Mouse (Mus musculus) forebrain, embryonic 10.5 days (tissue): ENCODE measurements around the gene Pdpn. TPM values are rescaled to one million over a fixed set of nuclear protein-coding genes. Genes with fewer than 3 reads are reported as not detected.
"Not testable (repeated sequence)": the region's sequence is repeated elsewhere in the genome, so short reads cannot be mapped to it uniquely, and the experiment has no call there.

Experiments used
- DNase-seq: peaks from one replicate; pipeline ENCODE4 v3.0.0-alpha.2; 2017; ENCODE audit warnings: low spot score; ENCODE audit errors: extremely low spot score
- H3K27ac ChIP-seq: fragments of 300-500 bp; sonication (generic); 2 replicates; pipeline ENCODE4 v1.5.1; 2016; ENCODE audit warnings: mild to moderate bottlenecking
- H3K27me3 ChIP-seq: fragments of 300-500 bp; sonication (generic); 2 replicates; pipeline ENCODE4 v1.6.1; 2016; ENCODE audit warnings: mild to moderate bottlenecking; ENCODE audit not compliant: poor library complexity, severe bottlenecking
- H3K36me3 ChIP-seq: fragments of 300-500 bp; sonication (generic); replicated peaks from 2 replicates; pipeline ENCODE4 v1.6.1; 2016; ENCODE audit warnings: mild to moderate bottlenecking, moderate library complexity
- H3K4me1 ChIP-seq: fragments of 300-500 bp; sonication (generic); 2 replicates; pipeline ENCODE4 v1.6.1; 2016
- H3K4me3 ChIP-seq: fragments of 300-500 bp; sonication (generic); 2 replicates; pipeline ENCODE4 v1.5.1; 2016; ENCODE audit warnings: mild to moderate bottlenecking, moderate library complexity
- H3K9me3 ChIP-seq: fragments of 300-500 bp; sonication (generic); 2 replicates; pipeline ENCODE4 v1.6.1; 2016; ENCODE audit warnings: mild to moderate bottlenecking, moderate library complexity
- WGBS: fragments of 180-500 bp; shearing (Covaris S2); methylation state at CpG from one replicate; pipeline ENCODE4 v1.1.7; 2016; 5-methylcytosine and 5-hydroxymethylcytosine counted together
- polyA plus RNA-seq: library from polyadenylated mRNA; unstranded; fragments of >200 nt; fragmentation: Nextera tagmentation; extraction: Ambion mirVana; gene quantifications from 2 replicates; pipeline ENCODE4 v1.2.1, GENCODE M21; 2016

The Pdpn gene
- polyA plus RNA-seq, result 63.6 and 64.9 TPM in 2 replicates

GRCm38 (mm10) chr4:143299325-143300070, at the start of gene Pdpn:
Pdpn (minus strand) TSS chr4:143299564.
- Histone ChIP-seq H3K4me3 (peak within 1 kb of the TSS; percentile 67), H3K36me3 (peaks cover 3% of the 10 kb centered on the region), H3K9me3 (no peaks in the 10 kb centered on the region), H3K27ac (peak within 1 kb of the TSS; percentile 87), H3K27me3 (peaks cover 31% of the 10 kb centered on the region), H3K4me1 (peaks cover 75% of the 10 kb centered on the region)
- DNase-seq, result peak; percentile 79
- WGBS, result 1% methylated on average over 31 of the region's 31 CpGs

GRCm38 (mm10) chr4:143348678-143349077, 49.3 kb upstream of the Pdpn start:
- Histone ChIP-seq H3K27ac (no peak overlapping the region), H3K9me3 (no peaks in the 10 kb centered on the region), H3K36me3 (no peaks in the 10 kb centered on the region), H3K4me3 (no peak overlapping the region), H3K4me1 (peaks cover 18% of the 10 kb centered on the region), H3K27me3 (peaks cover 60% of the 10 kb centered on the region)
- no peak for DNase-seq
- WGBS, result 29% methylated on average over 5 of the region's 5 CpGs

GRCm38 (mm10) chr4:143345491-143345890, 46.1 kb upstream of the Pdpn start:
- not testable (repeated sequence) for H3K9me3 ChIP-seq, H3K4me3 ChIP-seq, H3K27ac ChIP-seq, DNase-seq, H3K36me3 ChIP-seq
- Histone ChIP-seq H3K27me3 (peaks cover 33% of the 10 kb centered on the region), H3K4me1 (peaks cover 16% of the 10 kb centered on the region)
- 89% methylated on average over 5 of the region's 5 CpGs for WGBS

GRCm38 (mm10) chr4:143341470-143341869, 42.1 kb upstream of the Pdpn start:
- 85% methylated on average over 7 of the region's 7 CpGs for WGBS
- H3K27me3 ChIP-seq, result no peaks in the 10 kb centered on the region
- H3K9me3 ChIP-seq, result no peaks in the 10 kb centered on the region
- H3K4me1 ChIP-seq, result no peaks in the 10 kb centered on the region
- no peak overlapping the region for H3K27ac ChIP-seq
- H3K36me3 ChIP-seq, result no peaks in the 10 kb centered on the region
- no peak for DNase-seq
- no peak overlapping the region for H3K4me3 ChIP-seq

DNA sequence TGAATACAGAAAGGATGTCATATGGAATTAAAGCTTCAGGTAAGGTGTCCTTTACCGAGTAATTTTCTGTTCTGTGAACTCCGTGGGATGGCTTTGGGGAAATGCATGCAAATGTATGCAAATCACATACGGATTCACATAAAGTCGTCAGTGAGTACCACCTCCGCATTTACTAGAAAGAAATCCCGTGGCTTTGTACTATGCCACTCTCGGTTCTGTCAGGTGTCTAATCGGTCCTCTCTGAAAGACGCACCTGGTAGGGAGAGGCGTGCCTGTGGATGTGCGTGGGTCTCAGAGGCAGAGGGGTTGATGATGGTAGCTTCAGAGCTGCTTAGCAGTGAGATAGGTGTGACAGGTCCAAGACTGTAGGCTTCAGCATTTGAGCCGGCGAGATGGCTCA, 40.4 kb upstream of the Pdpn start:
- H3K27me3 ChIP-seq, result no peaks in the 10 kb centered on the region
- H3K4me3 ChIP-seq, result no peak overlapping the region
- WGBS, result 90% methylated on average over 13 of the region's 13 CpGs
- no peaks in the 10 kb centered on the region for H3K4me1 ChIP-seq
- no peaks in the 10 kb centered on the region for H3K36me3 ChIP-seq
- H3K27ac ChIP-seq, result no peak overlapping the region
- no peak for DNase-seq
- H3K9me3 ChIP-seq, result no peaks in the 10 kb centered on the region

DNA sequence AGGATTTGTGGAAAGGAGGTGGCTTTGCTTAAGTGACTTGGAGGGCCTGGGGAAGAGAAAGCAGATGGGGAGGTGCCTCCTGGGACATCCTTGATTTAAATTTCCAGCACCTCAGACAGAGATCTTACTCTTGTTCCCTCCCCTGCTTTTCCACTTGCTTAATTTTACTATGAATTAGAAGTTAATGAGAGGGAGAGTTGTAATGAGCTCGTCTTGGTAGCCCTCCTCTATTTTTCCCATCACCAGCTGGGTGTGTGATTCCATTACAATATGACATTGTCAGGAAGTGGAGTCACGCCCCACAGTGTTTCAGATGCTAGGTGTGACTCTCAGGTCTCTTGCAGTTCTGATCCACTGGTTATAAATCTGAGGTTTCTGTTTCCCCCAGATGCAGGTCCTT, 36.7 kb upstream of the Pdpn start:
- WGBS, result 61% methylated on average over 2 of the region's 2 CpGs
- H3K9me3 ChIP-seq, result no peaks in the 10 kb centered on the region
- no peak for DNase-seq
- H3K4me3 ChIP-seq, result no peak overlapping the region
- no peaks in the 10 kb centered on the region for H3K36me3 ChIP-seq
- H3K27ac ChIP-seq, result no peak overlapping the region
- no peaks in the 10 kb centered on the region for H3K4me1 ChIP-seq
- no peaks in the 10 kb centered on the region for H3K27me3 ChIP-seq

DNA sequence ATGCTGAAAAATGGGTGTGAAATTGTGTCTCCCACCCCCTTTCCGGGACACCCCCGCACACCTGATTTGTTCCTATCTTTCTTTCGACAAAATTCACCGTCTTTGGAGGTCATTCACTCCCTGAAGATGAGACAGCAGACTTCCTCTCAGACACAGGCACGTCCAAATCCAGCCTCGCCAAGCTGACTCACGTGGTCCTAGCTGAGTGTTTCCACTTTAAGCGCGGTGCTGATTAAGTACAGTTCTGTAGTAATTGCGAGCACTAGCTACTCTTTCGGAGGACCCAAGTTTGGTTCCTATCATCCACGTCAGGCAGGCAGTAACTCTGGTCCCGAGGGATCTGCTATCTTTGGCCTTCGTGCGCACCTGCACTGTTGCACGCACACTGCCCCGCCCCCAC, 35.6 kb upstream of the Pdpn start:
- 91% methylated on average over 17 of the region's 17 CpGs for WGBS
- no peak overlapping the region for H3K4me3 ChIP-seq
- peaks cover 9% of the 10 kb centered on the region for H3K4me1 ChIP-seq
- no peaks in the 10 kb centered on the region for H3K36me3 ChIP-seq
- H3K9me3 ChIP-seq, result no peaks in the 10 kb centered on the region
- H3K27me3 ChIP-seq, result no peaks in the 10 kb centered on the region
- H3K27ac ChIP-seq, result no peak overlapping the region
- no peak for DNase-seq

DNA sequence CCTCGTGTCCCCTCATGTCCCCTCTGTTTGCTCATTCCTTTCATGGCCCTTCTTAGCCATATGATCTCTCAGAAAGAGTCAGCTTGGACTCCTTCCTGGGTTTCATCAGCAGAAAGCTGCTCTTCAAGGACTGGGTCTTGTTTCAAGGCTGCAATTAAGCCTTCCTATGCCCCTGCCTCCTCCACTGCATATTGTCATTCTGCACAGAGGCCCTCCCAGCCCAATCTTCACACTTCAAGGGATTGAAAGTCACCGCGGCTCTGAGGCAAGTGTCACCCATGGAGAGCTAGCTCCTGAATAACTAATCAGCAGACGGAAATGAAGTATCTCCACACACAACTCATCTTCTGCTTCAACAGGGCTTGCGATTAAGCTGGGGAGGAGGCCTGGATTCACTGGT, 34.8 kb upstream of the Pdpn start:
- WGBS, result 62% methylated on average over 5 of the region's 5 CpGs
- H3K36me3 ChIP-seq, result no peaks in the 10 kb centered on the region
- H3K4me1 ChIP-seq, result peaks cover 12% of the 10 kb centered on the region
- H3K27me3 ChIP-seq, result no peaks in the 10 kb centered on the region
- DNase-seq, result no peak
- H3K27ac ChIP-seq, result no peak overlapping the region
- H3K4me3 ChIP-seq, result no peak overlapping the region
- no peaks in the 10 kb centered on the region for H3K9me3 ChIP-seq

- H3K9me3 ChIP-seq, result no peaks in the 10 kb centered on the region
- no peak overlapping the region for H3K4me3 ChIP-seq
- H3K27me3 ChIP-seq, result no peaks in the 10 kb centered on the region
- WGBS, result 97% methylated on average over 1 of the region's 1 CpGs
- no peak overlapping the region for H3K27ac ChIP-seq
- peaks cover 12% of the 10 kb centered on the region for H3K4me1 ChIP-seq
- no peak for DNase-seq
- no peaks in the 10 kb centered on the region for H3K36me3 ChIP-seq
Observed at GRCm38 (mm10) chr4:143331787-143332186, 32.4 kb upstream of the Pdpn start.

- peak; percentile 34 for DNase-seq
- no peak overlapping the region for H3K4me3 ChIP-seq
- 48% methylated on average over 9 of the region's 9 CpGs for WGBS
- H3K36me3 ChIP-seq, result no peaks in the 10 kb centered on the region
- H3K27ac ChIP-seq, result no peak overlapping the region; the same call in 1 of the 2 replicates
- no peaks in the 10 kb centered on the region for H3K27me3 ChIP-seq
- H3K4me1 ChIP-seq, result peaks cover 16% of the 10 kb centered on the region
- H3K9me3 ChIP-seq, result no peaks in the 10 kb centered on the region
Observed at GRCm38 (mm10) chr4:143330566-143330965, 31.2 kb upstream of the Pdpn start.

GRCm38 (mm10) chr4:143325625-143325941, 26.2 kb upstream of the Pdpn start:
- H3K27ac ChIP-seq, result 0 out of 2 replicates have a peak overlapping the region, but pooled peaks have one; percentile 16
- H3K27me3 ChIP-seq, result no peaks in the 10 kb centered on the region
- H3K36me3 ChIP-seq, result peaks cover 6% of the 10 kb centered on the region; the same call in 1 of the 2 replicates
- 2% methylated on average over 10 of the region's 10 CpGs for WGBS
- DNase-seq, result peak; percentile 83
- H3K4me3 ChIP-seq, result peak overlapping the region; percentile 41
- no peaks in the 10 kb centered on the region for H3K9me3 ChIP-seq
- H3K4me1 ChIP-seq, result peaks cover 31% of the 10 kb centered on the region

- peak overlapping the region; percentile 68; the same call in 1 of the 2 replicates for H3K27ac ChIP-seq
- DNase-seq, result no peak
- H3K9me3 ChIP-seq, result no peaks in the 10 kb centered on the region
Observed at GRCm38 (mm10) chr4:143324925-143325624, 25.7 kb upstream of the Pdpn start.

More at GRCm38 (mm10) chr4:143324925-143325624, 25.7 kb upstream of the Pdpn start:
- WGBS, result 30% methylated on average over 15 of the region's 15 CpGs
- Histone ChIP-seq H3K4me3 (peak overlapping the region; percentile 41), H3K27me3 (no peaks in the 10 kb centered on the region), H3K36me3 (peaks cover 7% of the 10 kb centered on the region; the same call in 1 of the 2 replicates), H3K4me1 (peaks cover 26% of the 10 kb centered on the region)
